Mouse (Mus musculus): ENCODE measurements around the gene Chid1. TPM values are rescaled to one million over a fixed set of nuclear protein-coding genes. Genes with fewer than 3 reads are reported as not detected.

Gene Chid1
- polyA plus RNA-seq, 1 experiment from 2014 or later, result 30.0 TPM

DNA sequence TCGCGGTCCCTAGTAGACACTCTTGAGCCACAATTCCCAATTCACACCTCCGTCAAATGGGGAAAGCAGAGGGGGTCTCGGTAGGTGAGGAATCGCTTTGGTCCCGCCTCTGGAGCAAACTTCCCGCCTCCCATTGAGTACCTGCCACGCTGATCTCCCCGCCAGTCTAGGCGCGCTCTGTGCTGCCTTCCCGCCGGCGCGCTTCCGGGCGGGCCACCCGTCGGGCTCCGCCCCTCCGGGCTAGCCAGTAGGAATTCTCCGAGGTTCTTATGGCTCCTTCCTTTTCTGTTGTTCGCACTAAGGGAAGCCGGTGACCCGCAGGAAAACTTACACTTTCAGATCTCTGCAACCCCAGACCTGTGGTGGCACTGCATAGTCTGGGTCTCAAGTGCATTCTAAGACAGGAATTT is 95.8 kb downstream of the Chid1 start, which contains the start of gene Pidd1:
TSS of gene Pidd1 (minus strand) at position 198 of the 410 bp plus-strand sequence.
- H3K4me1 ChIP-seq (replicated peaks; ENCODE audit: insufficient read depth, low read length), result peaks cover 22% of the 10 kb centered on the region; the same call in 1 of the 2 replicates
- peaks cover 7% of the 10 kb centered on the region; the same call in 1 of the 2 replicates for H3K36me3 ChIP-seq (ENCODE audit: insufficient read depth, low read length)
- H3K27ac ChIP-seq, result peak within 1 kb of the TSS; percentile 27
- no peaks in the 10 kb centered on the region for H3K9me3 ChIP-seq (replicated peaks; ENCODE audit: low read length)
- H3K4me3 ChIP-seq (replicated peaks; ENCODE audit: low read depth, low read length), result peak within 1 kb of the TSS; percentile 44
- H3K4me2 ChIP-seq (ENCODE audit: low read length), result peak within 1 kb of the TSS; percentile 88
- peak within 1 kb of the TSS; percentile 61 for H3K9ac ChIP-seq (ENCODE audit: low read depth, low read length)
- DNase-seq (ENCODE audit: low spot score) (peak; percentile 93), ATAC-seq (replicated peaks; ENCODE audit: low FRiP score, low read depth) (peak; percentile 30; the same call in 1 of the 2 replicates)
- no peaks in the 10 kb centered on the region for H3K27me3 ChIP-seq (ENCODE audit: insufficient read depth, low read length)
- whole genome bisulfite sequencing, result 0% methylated on average over 25 of the region's 25 CpGs
- no peak for TF ChIP-seq CTCF (IDR thresholded peaks at IDR 0.05; ENCODE audit: low read depth)

Other genes starting within 250 kb of the Chid1 start
- gene Drd4, start 247.9 kb downstream of the Chid1 start, polyA plus RNA-seq (2015; fragmentation: Nextera tagmentation; extraction: Ambion mirVana), result 1.8 and 2.2 TPM in 2 replicates
- gene Deaf1, start 212.2 kb downstream of the Chid1 start, polyA plus RNA-seq (2015; fragmentation: Nextera tagmentation; extraction: Ambion mirVana), result 64.1 and 64.2 TPM in 2 replicates
- 40.5 and 45.3 TPM in 2 replicates for gene Tmem80, start 212.1 kb downstream of the Chid1 start, polyA plus RNA-seq (2015; fragmentation: Nextera tagmentation; extraction: Ambion mirVana)
- 76.5 and 77.1 TPM in 2 replicates for gene Eps8l2, start 201.0 kb downstream of the Chid1 start, polyA plus RNA-seq (2015; fragmentation: Nextera tagmentation; extraction: Ambion mirVana)
- 420 and 440 TPM in 2 replicates for gene Taldo1, start 147.7 kb downstream of the Chid1 start, polyA plus RNA-seq (2015; fragmentation: Nextera tagmentation; extraction: Ambion mirVana)
- gene Gatd1, start 125.7 kb downstream of the Chid1 start, polyA plus RNA-seq (2015; fragmentation: Nextera tagmentation; extraction: Ambion mirVana), result 50.0 and 52.0 TPM in 2 replicates
- 2.2 and 2.3 TPM in 2 replicates for gene Cend1, start 110.4 kb downstream of the Chid1 start, polyA plus RNA-seq (2015; fragmentation: Nextera tagmentation; extraction: Ambion mirVana)
- 15.8 and 17.3 TPM in 2 replicates for gene Slc25a22, start 102.0 kb downstream of the Chid1 start, polyA plus RNA-seq (2015; fragmentation: Nextera tagmentation; extraction: Ambion mirVana)
- 3.6 and 5.1 TPM in 2 replicates for gene Pidd1, start 95.8 kb downstream of the Chid1 start, polyA plus RNA-seq (2015; fragmentation: Nextera tagmentation; extraction: Ambion mirVana)
- 1,479 and 1,595 TPM in 2 replicates for gene Rplp2, start 92.5 kb downstream of the Chid1 start, polyA plus RNA-seq (2015; fragmentation: Nextera tagmentation; extraction: Ambion mirVana)
- gene Pnpla2, start 84.7 kb downstream of the Chid1 start, polyA plus RNA-seq (2015; fragmentation: Nextera tagmentation; extraction: Ambion mirVana), result 68.0 and 72.9 TPM in 2 replicates
- 16.1 and 20.5 TPM in 2 replicates for gene Cracr2b, start 78.8 kb downstream of the Chid1 start, polyA plus RNA-seq (2015; fragmentation: Nextera tagmentation; extraction: Ambion mirVana)
- 36.1 and 37.2 TPM in 2 replicates for gene Cd151, start 72.5 kb downstream of the Chid1 start, polyA plus RNA-seq (2015; fragmentation: Nextera tagmentation; extraction: Ambion mirVana)
- 68.5 and 72.2 TPM in 2 replicates for gene Polr2l, start 64.7 kb downstream of the Chid1 start, polyA plus RNA-seq (2015; fragmentation: Nextera tagmentation; extraction: Ambion mirVana)
- gene Tspan4, start 64.6 kb downstream of the Chid1 start, polyA plus RNA-seq (2015; fragmentation: Nextera tagmentation; extraction: Ambion mirVana), result 109 and 115 TPM in 2 replicates
- gene Ap2a2, start 22.3 kb upstream of the Chid1 start, polyA plus RNA-seq (2015; fragmentation: Nextera tagmentation; extraction: Ambion mirVana), result 56.0 and 64.8 TPM in 2 replicates
- gene Muc6, start 115.5 kb upstream of the Chid1 start, polyA plus RNA-seq (2015; fragmentation: Nextera tagmentation; extraction: Ambion mirVana), result 0.05 and 0.09 TPM in 2 replicates
- 0.08 and 0.14 TPM in 2 replicates for gene Muc2, start 150.5 kb upstream of the Chid1 start, polyA plus RNA-seq (2015; fragmentation: Nextera tagmentation; extraction: Ambion mirVana)
- gene Muc5ac, start 249.1 kb upstream of the Chid1 start, polyA plus RNA-seq (2015; fragmentation: Nextera tagmentation; extraction: Ambion mirVana), result not detected in 2 replicates